ENCODE assay signal across 18 mouse cellular contexts in the genomic region with DNA sequence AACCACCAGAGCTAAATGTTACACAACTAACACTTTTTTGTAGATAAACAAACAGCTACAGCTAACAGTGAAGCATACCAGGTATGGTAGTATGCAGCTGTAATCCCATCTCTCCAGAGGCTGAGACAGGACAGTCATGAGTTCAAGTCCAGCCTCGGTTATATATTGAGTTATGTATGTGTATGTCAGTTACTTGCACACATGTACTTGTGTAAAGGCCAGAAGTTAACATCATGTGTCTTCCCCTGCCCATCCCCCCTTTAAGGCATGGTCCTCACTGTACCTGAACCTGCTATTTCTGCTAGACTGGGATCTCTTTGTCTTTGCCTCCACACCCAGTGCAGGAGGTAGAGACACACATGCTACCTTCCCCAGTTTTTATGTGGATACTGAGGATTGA. TPM values are rescaled to one million over a fixed set of nuclear protein-coding genes. Genes with fewer than 3 reads are reported as not detected.
"Had no signal": no experiment of that assay in that cellular context is flagged by ENCODE, and none has a peak within 500 bp of the region (broad histone marks: within the 10 kb centered on the region; RNA-seq: fewer than 3 reads in every experiment).

No protein-coding gene starts in this region.

- H3K27ac ChIP-seq: kidney, postnatal 0 days; layer of hippocampus, adult 2 months; liver, embryonic 13.5 days; macrophage; midbrain, embryonic 12.5 days; midbrain, embryonic 15.5 days; neural tube, embryonic 12.5 days; neural tube, embryonic 15.5 days; stomach, postnatal 0 days had no signal

- H3K36me3 ChIP-seq: midbrain, embryonic 15.5 days had no signal

- H3K27me3 ChIP-seq: liver, embryonic 13.5 days; midbrain, embryonic 15.5 days; neural tube, embryonic 12.5 days; neural tube, embryonic 15.5 days had no signal

- ATAC-seq: midbrain, embryonic 15.5 days had no signal

- DNase-seq: kidney, postnatal 25 days; layer of hippocampus, adult 9-11 months; liver, embryonic 13.5 days; lung, adult 2 months; right cerebral cortex, adult 18-20 months; right cerebral cortex, postnatal 14 days; right cerebral cortex, postnatal 4 days; thymus, adult 2 months; thymus, postnatal 14 days; thymus, postnatal 4 days had no signal

- H3K9ac ChIP-seq: liver, embryonic 13.5 days; midbrain, embryonic 12.5 days; midbrain, embryonic 15.5 days; neural tube, embryonic 12.5 days; neural tube, embryonic 15.5 days had no signal

- H3K4me3 ChIP-seq: layer of hippocampus, adult 2 months; liver, embryonic 13.5 days; midbrain, embryonic 12.5 days; midbrain, embryonic 15.5 days; neural tube, embryonic 12.5 days; neural tube, embryonic 15.5 days had no signal

- H3K9me3 ChIP-seq: liver, embryonic 13.5 days; midbrain, embryonic 12.5 days; midbrain, embryonic 15.5 days; neural tube, embryonic 12.5 days; neural tube, embryonic 15.5 days had no signal

- H3K4me2 ChIP-seq: liver, embryonic 13.5 days; midbrain, embryonic 12.5 days; midbrain, embryonic 15.5 days; neural tube, embryonic 12.5 days; neural tube, embryonic 15.5 days had no signal

- H3K4me1 ChIP-seq: midbrain, embryonic 15.5 days; neural tube, embryonic 12.5 days; neural tube, embryonic 15.5 days had no signal

RNA-seq across cellular contexts. Expression of a gene that starts 46.4 kb away (rescaled TPM):
- polyA plus RNA-seq: macrophage had no signal
